Mouse (Mus musculus) spleen, adult 2 months (tissue): ENCODE measurements around the gene Vmn2r82. TPM values are rescaled to one million over a fixed set of nuclear protein-coding genes. Genes with fewer than 3 reads are reported as not detected.
"Not testable (repeated sequence)": the region's sequence is repeated elsewhere in the genome, so short reads cannot be mapped to it uniquely, and the experiment has no call there.

Experiments
- DNase-seq, 2 experiments: peaks; one replicate each; pipeline versions ENCODE4 v3.0.0 to v3.0.0-alpha.2; 2012 to 2021; ENCODE audit warnings: low spot score in 2 of 2, low read depth in 1 of 2
- H3K27ac ChIP-seq: fragments of 200-500 bp; 2 replicates; pipeline ENCODE4 v1.5.1; 2012; ENCODE audit warnings: low read length, inconsistent platforms; ENCODE audit not compliant: insufficient read depth
- H3K27me3 ChIP-seq: fragments of 200-500 bp; 2 replicates; pipeline ENCODE4 v1.6.1; 2012; ENCODE audit warnings: mild to moderate bottlenecking, moderate library complexity, low read length, inconsistent platforms; ENCODE audit not compliant: control insufficient read depth, insufficient read depth
- H3K36me3 ChIP-seq: fragments of 200-500 bp; 2 replicates; pipeline ENCODE4 v1.6.1; 2012; ENCODE audit warnings: mild to moderate bottlenecking, low read length, inconsistent platforms; ENCODE audit not compliant: control insufficient read depth, insufficient read depth
- H3K4me1 ChIP-seq: fragments of 200-500 bp; 2 replicates; pipeline ENCODE4 v1.6.1; 2011; ENCODE audit warnings: inconsistent platforms; ENCODE audit not compliant: control insufficient read depth, insufficient read depth, insufficient read length
- H3K4me3 ChIP-seq: fragments of 200-500 bp; 2 replicates; pipeline ENCODE4 v1.5.1; 2011; ENCODE audit warnings: mild to moderate bottlenecking, inconsistent platforms; ENCODE audit not compliant: insufficient read depth, insufficient read length; ENCODE audit errors: extremely low read depth
- CTCF ChIP-seq: fragments of 200-500 bp; IDR thresholded peaks from 2 replicates; pipeline ENCODE4 v1.5.1; 2011; ENCODE audit warnings: mild to moderate bottlenecking, inconsistent platforms; ENCODE audit not compliant: insufficient read depth, insufficient read length, insufficient replicate concordance; ENCODE audit errors: extremely low read depth
- POLR2A ChIP-seq: fragments of 200-500 bp; IDR thresholded peaks from 2 replicates; pipeline ENCODE4 v1.6.1; 2011; ENCODE audit warnings: low read depth, low read length, inconsistent platforms
- WGBS: fragments of 180-500 bp; shearing (Covaris S2); methylation state at CpG from one replicate; pipeline ENCODE4 v1.1.7; 2018; 5-methylcytosine and 5-hydroxymethylcytosine counted together
- polyA plus RNA-seq: library from polyadenylated mRNA; depleted of rRNA; stranded (reverse); fragments of >200 nt; gene quantifications from 2 replicates; pipeline ENCODE4 v1.2.3, GENCODE M21; 2012; rRNA removed

Gene Vmn2r82
- polyA plus RNA-seq: not detected in 2 replicates

- not testable (repeated sequence) for H3K27me3 ChIP-seq, H3K4me3 ChIP-seq, H3K27ac ChIP-seq, DNase-seq, H3K4me1 ChIP-seq, H3K36me3 ChIP-seq
- WGBS: 73% methylated on average over 4 of the region's 4 CpGs
Observed at GRCm38 (mm10) chr10:79356220-79356619, at the start of gene Vmn2r82. TSS of gene Vmn2r82 (plus strand) at chr10:79356520.

- DNase-seq, H3K27me3 ChIP-seq, H3K4me1 ChIP-seq, H3K4me3 ChIP-seq, H3K36me3 ChIP-seq, H3K27ac ChIP-seq: not testable (repeated sequence)
- 7% methylated on average over 16 of the region's 16 CpGs for WGBS
Observed at GRCm38 (mm10) chr10:79322033-79322736, 34.1 kb upstream of the Vmn2r82 start.

GRCm38 (mm10) chr10:79322737-79323086 lies 33.6 kb upstream of the Vmn2r82 start:
- Histone ChIP-seq H3K4me3 (no peak overlapping the region), H3K27me3 (no peaks in the 10 kb centered on the region), H3K4me1 (no peaks in the 10 kb centered on the region), H3K27ac (no peak overlapping the region), H3K36me3 (no peaks in the 10 kb centered on the region)
- no peak for DNase-seq
- TF ChIP-seq CTCF: no peak
- TF ChIP-seq POLR2A: no peak

- not testable (repeated sequence) for H3K4me3 ChIP-seq, H3K27ac ChIP-seq, H3K36me3 ChIP-seq, DNase-seq, H3K4me1 ChIP-seq, H3K27me3 ChIP-seq
- WGBS: 86% methylated on average over 8 of the region's 8 CpGs
Observed at GRCm38 (mm10) chr10:79399946-79400700, 43.8 kb downstream of the Vmn2r82 start.

- TF ChIP-seq CTCF (no peak), POLR2A (no peak)
- peak overlapping the region; percentile 81 for H3K27ac ChIP-seq
- no peaks in the 10 kb centered on the region for H3K36me3 ChIP-seq
- no peaks in the 10 kb centered on the region for H3K27me3 ChIP-seq
- no peaks in the 10 kb centered on the region for H3K4me1 ChIP-seq
- WGBS: 46% methylated on average over 24 of the region's 24 CpGs
- DNase-seq: peak; percentile 32 to 59
- peak overlapping the region; percentile 49 for H3K4me3 ChIP-seq
Observed at GRCm38 (mm10) chr10:79417142-79417771, 60.9 kb downstream of the Vmn2r82 start.

GRCm38 (mm10) chr10:79417772-79418170 lies 61.5 kb downstream of the Vmn2r82 start:
- H3K27ac ChIP-seq: peak overlapping the region; percentile 81
- not testable (repeated sequence) for H3K4me1 ChIP-seq

GRCm38 (mm10) chr10:79435141-79435820 lies 79.0 kb downstream of the Vmn2r82 start:
- H3K27me3 ChIP-seq, H3K4me3 ChIP-seq, H3K4me1 ChIP-seq, H3K27ac ChIP-seq, DNase-seq, H3K36me3 ChIP-seq: not testable (repeated sequence)
- 87% methylated on average over 23 of the region's 23 CpGs for WGBS

More at GRCm38 (mm10) chr10:79417772-79418170, 61.5 kb downstream of the Vmn2r82 start:
- 68% methylated on average over 6 of the region's 6 CpGs for WGBS
- not testable (repeated sequence) for H3K36me3 ChIP-seq, DNase-seq, H3K27me3 ChIP-seq
- H3K4me3 ChIP-seq: peak overlapping the region; percentile 49

Other genes starting within 250 kb of the Vmn2r82 start
- gene Vmn2r80, start 207.8 kb upstream of the Vmn2r82 start, polyA plus RNA-seq: not detected in 2 replicates
- not detected in 2 replicates for gene Vmn2r81, start 108.8 kb upstream of the Vmn2r82 start, polyA plus RNA-seq
- not detected in 2 replicates for gene Vmn2r83, start 112.2 kb downstream of the Vmn2r82 start, polyA plus RNA-seq
- gene Plpp2, start 177.3 kb downstream of the Vmn2r82 start, polyA plus RNA-seq: 6.7 and 8.9 TPM in 2 replicates
- 63.7 and 92.1 TPM in 2 replicates for gene Mier2, start 198.7 kb downstream of the Vmn2r82 start, polyA plus RNA-seq
- gene Theg, start 230.8 kb downstream of the Vmn2r82 start, polyA plus RNA-seq: 0.18 and 0.72 TPM in 2 replicates